Mouse (Mus musculus): Measurements from ENCODE around the gene Spdl1. TPM values are rescaled to one million over a fixed set of nuclear protein-coding genes. Genes with fewer than 3 reads are reported as not detected.

Spdl1 gene
- polyA plus RNA-seq, 1 experiment from 2014 or later = 11.5 TPM

DNA sequence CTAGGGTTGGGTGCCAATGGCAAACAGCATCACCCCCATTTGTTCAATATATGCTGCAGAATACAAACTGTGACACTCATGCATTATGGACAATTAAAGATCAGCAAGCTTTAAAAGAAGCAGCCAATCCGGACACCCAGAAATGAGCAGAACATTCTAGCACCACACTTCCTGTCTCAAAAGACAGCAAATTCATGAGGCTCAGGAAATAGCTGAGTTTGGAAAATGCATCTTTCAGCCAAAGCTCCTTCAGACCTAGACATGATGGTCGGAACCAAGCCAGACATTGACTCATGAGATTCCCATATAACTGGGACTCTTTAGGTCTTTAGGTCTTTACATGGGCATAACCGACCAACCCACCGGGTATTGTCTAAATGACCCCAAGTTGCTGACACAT lies 55.9 kb downstream of the Spdl1 start:
- ATAC-seq (no peak), DNase-seq (ENCODE audit: low read depth, low spot score) (no peak)
- in situ Hi-C loops (cut with MboI; ENCODE audit: low pct_unique_long_range_greater_than_20kb) = no loop called here
- ChIA-PET POLR2A (no interaction called here), CTCF (interaction anchor here (0.5 kb wide), 1 partner anchor 330 kb away, joined by 3 read pairs; no protein-coding TSS in a partner anchor)
- H3K27me3 ChIP-seq = no peaks in the 10 kb centered on the region
- no peak for TF ChIP-seq CTCF (IDR thresholded peaks at IDR 0.05)

GRCm38 (mm10) chr11:34776054-34776453 lies 57.4 kb downstream of the Spdl1 start:
- ChIA-PET CTCF (no interaction called here), POLR2A (no interaction called here)
- DNase-seq (ENCODE audit: low read depth, low spot score) = no peak
- in situ Hi-C loops (cut with MboI; ENCODE audit: low pct_unique_long_range_greater_than_20kb) = no loop called here
- no peak for TF ChIP-seq CTCF (IDR thresholded peaks at IDR 0.05)
- no peak for ATAC-seq
- no peaks in the 10 kb centered on the region for H3K27me3 ChIP-seq

DNA sequence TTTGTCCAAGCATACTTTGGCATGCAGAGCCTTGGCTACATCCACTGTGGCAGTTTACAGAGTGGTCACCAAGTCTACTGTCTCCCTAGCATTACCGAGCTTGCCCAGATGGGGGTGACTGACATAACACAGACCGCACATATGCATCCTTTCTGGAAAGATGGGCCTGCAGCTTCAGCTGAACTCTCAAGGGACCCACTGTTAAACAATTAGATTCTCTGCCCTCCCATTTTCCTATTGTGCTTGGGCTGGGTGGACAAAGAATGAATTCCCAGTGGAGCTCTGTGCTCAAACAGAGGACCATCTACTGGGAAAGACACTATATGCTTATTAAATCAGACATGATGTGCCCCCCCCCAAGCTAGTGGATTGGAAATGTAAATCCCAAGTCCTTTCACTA lies 58.8 kb downstream of the Spdl1 start:
- POLR2A ChIA-PET = no interaction called here

GRCm38 (mm10) chr11:34773304-34773895 lies 60.0 kb downstream of the Spdl1 start:
- ATAC-seq (no peak), DNase-seq (ENCODE audit: low read depth, low spot score) (no peak)
- H3K27me3 ChIP-seq = peaks cover 5% of the 10 kb centered on the region
- ChIA-PET POLR2A (no interaction called here), CTCF (no interaction called here)
- no peak for TF ChIP-seq CTCF (IDR thresholded peaks at IDR 0.05)
- in situ Hi-C loops (cut with MboI; ENCODE audit: low pct_unique_long_range_greater_than_20kb) = no loop called here

More for the DNA sequence above, 58.8 kb downstream of the Spdl1 start:
- in situ Hi-C loops (cut with MboI; ENCODE audit: low pct_unique_long_range_greater_than_20kb) = no loop called here
- CTCF ChIA-PET = no interaction called here
- DNase-seq (ENCODE audit: low read depth, low spot score) = no peak
- no peaks in the 10 kb centered on the region for H3K27me3 ChIP-seq
- no peak for TF ChIP-seq CTCF (IDR thresholded peaks at IDR 0.05)
- no peak for ATAC-seq

DNA sequence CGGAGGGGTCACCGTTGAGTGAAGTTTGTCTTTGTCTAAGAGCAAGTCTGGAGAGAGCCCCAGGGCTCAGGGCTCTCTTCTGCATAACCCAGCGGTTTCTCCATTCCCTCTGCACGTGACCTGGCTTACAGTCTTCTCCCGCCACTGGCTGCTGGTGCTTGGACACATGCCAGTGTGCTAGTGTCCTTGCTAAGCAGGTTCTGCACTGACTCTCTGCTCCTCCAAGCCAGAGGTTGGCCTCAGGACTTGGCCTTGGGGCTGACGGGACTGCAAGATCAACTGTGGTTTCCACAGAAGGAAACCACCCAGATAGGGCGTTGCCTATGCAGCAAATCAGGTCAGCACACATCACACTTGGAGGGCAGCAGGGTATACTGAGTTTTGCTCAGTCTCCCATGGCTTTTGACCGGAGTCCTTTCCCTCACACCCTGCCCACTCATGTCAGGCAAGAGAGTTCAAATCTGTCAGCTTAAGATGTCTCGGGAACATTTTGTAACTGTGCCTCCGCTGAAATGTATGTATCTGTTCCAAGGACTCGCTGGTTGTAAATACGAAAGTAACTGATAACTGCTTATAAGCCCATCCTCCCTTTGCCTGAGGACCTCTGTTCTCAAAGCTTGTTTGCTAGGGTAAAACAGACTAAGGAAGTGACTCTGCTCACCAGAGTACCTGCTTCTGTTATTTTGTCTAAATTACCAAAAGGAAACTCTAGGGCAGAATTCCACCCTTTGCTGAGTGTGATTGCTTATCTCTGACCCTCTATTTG lies 62.0 kb downstream of the Spdl1 start:
- TF ChIP-seq CTCF (IDR thresholded peaks at IDR 0.05) = no peak
- in situ Hi-C loops (cut with MboI; ENCODE audit: low pct_unique_long_range_greater_than_20kb) = no loop called here
- ATAC-seq (no peak), DNase-seq (ENCODE audit: low read depth, low spot score) (no peak)
- POLR2A ChIA-PET = no interaction called here
- H3K27me3 ChIP-seq = peaks cover 11% of the 10 kb centered on the region
- CTCF ChIA-PET = no interaction called here

- POLR2A ChIA-PET = no interaction called here
- in situ Hi-C loops (cut with MboI; ENCODE audit: low pct_unique_long_range_greater_than_20kb) = no loop called here
- ATAC-seq = no peak
Observed at GRCm38 (mm10) chr11:34770666-34771065, 62.8 kb downstream of the Spdl1 start.

GRCm38 (mm10) chr11:34769946-34770345 lies 63.5 kb downstream of the Spdl1 start:
- TF ChIP-seq CTCF (IDR thresholded peaks at IDR 0.05) = no peak
- ChIA-PET CTCF (no interaction called here), POLR2A (no interaction called here)
- H3K27me3 ChIP-seq = peaks cover 11% of the 10 kb centered on the region
- in situ Hi-C loops (cut with MboI; ENCODE audit: low pct_unique_long_range_greater_than_20kb) = no loop called here
- ATAC-seq = no peak
- no peak for DNase-seq (ENCODE audit: low read depth, low spot score)

More at GRCm38 (mm10) chr11:34770666-34771065, 62.8 kb downstream of the Spdl1 start:
- CTCF ChIA-PET = no interaction called here
- no peak for TF ChIP-seq CTCF (IDR thresholded peaks at IDR 0.05)
- H3K27me3 ChIP-seq = peaks cover 11% of the 10 kb centered on the region
- no peak for DNase-seq (ENCODE audit: low read depth, low spot score)

- ATAC-seq (no peak), DNase-seq (ENCODE audit: low read depth, low spot score) (no peak)
- in situ Hi-C loops (cut with MboI; ENCODE audit: low pct_unique_long_range_greater_than_20kb) = no loop called here
- ChIA-PET CTCF (no interaction called here), POLR2A (no interaction called here)
- TF ChIP-seq CTCF (IDR thresholded peaks at IDR 0.05) = no peak
- H3K27me3 ChIP-seq = peaks cover 11% of the 10 kb centered on the region
Observed at GRCm38 (mm10) chr11:34769396-34769795, 64.0 kb downstream of the Spdl1 start.

DNA sequence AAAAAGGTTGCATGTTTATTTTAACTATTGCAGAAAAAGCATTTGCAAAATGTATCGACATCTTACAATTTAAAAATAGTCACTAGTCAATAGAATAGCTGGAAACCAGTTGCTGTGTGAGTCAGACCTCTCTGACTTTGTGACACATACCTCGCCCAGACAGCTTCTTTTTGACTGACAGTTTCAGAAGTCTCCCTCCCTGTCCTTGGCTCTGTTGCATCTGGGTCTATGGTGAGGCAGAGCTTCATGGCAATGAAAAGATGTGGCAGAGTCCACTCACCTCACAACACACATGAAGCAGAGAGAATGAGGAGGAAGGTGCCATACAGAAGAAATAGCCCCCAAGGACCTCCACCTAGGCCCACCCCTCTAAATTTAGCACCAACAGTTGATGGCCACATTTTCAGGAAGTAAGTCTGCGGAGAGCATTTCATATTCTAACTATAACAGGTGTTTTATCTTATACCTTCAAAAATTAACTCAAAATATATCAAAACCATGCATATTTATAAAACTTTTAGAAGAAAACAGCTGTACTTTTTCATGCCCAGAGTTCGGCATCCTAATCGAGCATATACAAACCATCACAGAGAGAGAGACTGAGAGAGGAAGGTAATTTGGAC lies 69.6 kb downstream of the Spdl1 start:
- CTCF ChIA-PET = no interaction called here
- POLR2A ChIA-PET = no interaction called here
- no peak for TF ChIP-seq CTCF (IDR thresholded peaks at IDR 0.05)
- no peak for DNase-seq (ENCODE audit: low read depth, low spot score)
- H3K27me3 ChIP-seq = peaks cover 10% of the 10 kb centered on the region
- in situ Hi-C loops (cut with MboI; ENCODE audit: low pct_unique_long_range_greater_than_20kb) = no loop called here
- ATAC-seq = no peak

- CTCF ChIA-PET = no interaction called here
- POLR2A ChIA-PET = no interaction called here
- no peaks in the 10 kb centered on the region for H3K27me3 ChIP-seq
- ATAC-seq = no peak
- no peak for DNase-seq (ENCODE audit: low read depth, low spot score)
- no peak for TF ChIP-seq CTCF (IDR thresholded peaks at IDR 0.05)
- in situ Hi-C loops (cut with MboI; ENCODE audit: low pct_unique_long_range_greater_than_20kb) = no loop called here
Observed at GRCm38 (mm10) chr11:34762570-34763127, 70.8 kb downstream of the Spdl1 start.

- DNase-seq (ENCODE audit: low read depth, low spot score) = no peak
- no peak for ATAC-seq
- in situ Hi-C loops (cut with MboI; ENCODE audit: low pct_unique_long_range_greater_than_20kb) = no loop called here
- H3K27me3 ChIP-seq = no peaks in the 10 kb centered on the region
- TF ChIP-seq CTCF (IDR thresholded peaks at IDR 0.05) = no peak
- ChIA-PET POLR2A (no interaction called here), CTCF (no interaction called here)
Observed at GRCm38 (mm10) chr11:34762125-34762524, 71.3 kb downstream of the Spdl1 start.

Data from Patski (cell line).